Mouse (Mus musculus) liver, embryonic 14.5 days (tissue): ENCODE data around the gene Ltbr. TPM values are rescaled to one million over a fixed set of nuclear protein-coding genes. Genes with fewer than 3 reads are reported as not detected.
A peak's percentile ranks its signal among the peaks of the same experiment; 100 is the strongest.

Experiments used
- ATAC-seq: fragments of 200-750 bp; cut with Nextera tagmentation; 2 replicates; pipeline ENCODE4 v1.8.0; 2017; ENCODE audit warnings: moderate number of reproducible peaks, mild to moderate bottlenecking, moderate library complexity; ENCODE audit not compliant: insufficient read depth
- DNase-seq, 3 experiments: peaks; one replicate each; pipeline ENCODE4 v3.0.0-alpha.2; 2012 to 2013; ENCODE audit warnings: low read depth in 3 of 3, low spot score in 3 of 3
- H3K27ac ChIP-seq: fragments of 300-500 bp; sonication (generic); 2 replicates; pipeline ENCODE4 v1.5.1; 2014; ENCODE audit warnings: moderate library complexity, mild to moderate bottlenecking, control low read depth, inconsistent platforms
- H3K27me3 ChIP-seq: fragments of 300-500 bp; sonication (generic); 2 replicates; pipeline ENCODE4 v1.6.1; 2014; ENCODE audit warnings: mild to moderate bottlenecking, low read length, moderate library complexity; ENCODE audit not compliant: control insufficient read depth, insufficient read depth
- H3K36me3 ChIP-seq: fragments of 300-500 bp; sonication (generic); replicated peaks from 2 replicates; pipeline ENCODE4 v1.6.1; 2014; ENCODE audit warnings: low read depth; ENCODE audit not compliant: control insufficient read depth, insufficient read depth
- H3K4me1 ChIP-seq, 2 experiments: fragments of 200-500 bp in 1 of 2; fragments of 300-500 bp in 1 of 2; sonication (generic) in 1 of 2; replicated peaks; 2 replicates each; pipeline ENCODE4 v1.6.1; 2012 to 2014; ENCODE audit warnings: antibody characterized with exemption in 1 of 2, inconsistent platforms in 1 of 2, low read length in 1 of 2; ENCODE audit not compliant: control insufficient read depth in 2 of 2, insufficient read depth in 2 of 2
- H3K4me2 ChIP-seq: fragments of 300-500 bp; sonication (generic); 2 replicates; pipeline ENCODE4 v1.6.1; 2014; ENCODE audit warnings: low read depth, mild to moderate bottlenecking, control low read depth, moderate library complexity
- H3K4me3 ChIP-seq, 2 experiments: fragments of 200-500 bp in 1 of 2; fragments of 300-500 bp in 1 of 2; sonication (generic) in 1 of 2; 2 replicates each; pipeline ENCODE4 v1.5.1; 2012 to 2014; ENCODE audit warnings: low read depth in 2 of 2, low read length in 2 of 2, mild to moderate bottlenecking in 2 of 2, control low read depth in 1 of 2, inconsistent platforms in 1 of 2, moderate library complexity in 1 of 2; ENCODE audit not compliant: insufficient read depth in 1 of 2
- H3K9ac ChIP-seq: fragments of 300-500 bp; sonication (generic); replicated peaks from 2 replicates; pipeline ENCODE4 v1.6.1; 2014; ENCODE audit warnings: mild to moderate bottlenecking, control low read depth, moderate library complexity
- H3K9me3 ChIP-seq: fragments of 300-500 bp; sonication (generic); 2 replicates; pipeline ENCODE4 v1.6.1; 2016; ENCODE audit warnings: low read length, mixed read lengths; ENCODE audit not compliant: control insufficient read depth
- CTCF ChIP-seq: IDR thresholded peaks from 2 replicates; pipeline ENCODE4 v1.5.1; 2016; ENCODE audit warnings: antibody characterized with exemption, low read depth, control low read depth
- EP300 ChIP-seq: IDR thresholded peaks from 2 replicates; pipeline ENCODE4 v1.6.1; 2016; ENCODE audit warnings: antibody characterized with exemption, low read depth
- WGBS: fragments of 180-500 bp; shearing (Covaris S2); extraction: QIAGEN DNeasy Blood & Tissue Kit; methylation state at CpG from one replicate; pipeline ENCODE4 v1.1.7; 2014; ENCODE audit not compliant: insufficient replicate concordance; 5-methylcytosine and 5-hydroxymethylcytosine counted together
- polyA plus RNA-seq, 2 experiments: library from polyadenylated mRNA; depleted of rRNA in 1 of 2; stranded (reverse) in 1 of 2; unstranded in 1 of 2; fragments of >200 nt; fragmentation: Nextera tagmentation in 1 of 2; extraction: Ambion mirVana in 1 of 2; gene quantifications; 2 replicates each; pipeline versions ENCODE4 v1.2.1 to v1.2.3; 2012 to 2014

Ltbr gene
- polyA plus RNA-seq, 2 experiments, result 12.3 to 15.2 TPM

DNA sequence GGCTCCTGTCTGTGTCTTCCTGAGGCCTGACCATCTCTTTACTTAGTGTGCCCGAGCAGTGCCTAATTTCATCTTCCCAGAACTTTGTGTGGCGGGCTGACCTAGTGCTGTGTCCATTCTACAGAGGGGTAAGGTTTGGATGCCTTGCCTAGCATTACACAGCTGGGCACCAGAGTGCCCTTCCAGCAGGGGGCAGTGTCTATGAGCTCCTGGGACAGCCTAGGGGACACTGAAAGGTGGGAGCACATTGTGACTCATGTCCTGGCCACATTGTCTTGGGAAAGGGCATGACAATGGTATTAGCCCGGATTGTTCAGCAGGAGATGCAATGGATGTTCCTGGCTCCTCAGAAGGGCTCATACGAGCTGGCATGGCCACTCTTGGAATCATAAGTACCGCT lies 14.6 kb upstream of the Ltbr start:
- DNase-seq, result no peak
- peak; percentile 79 for TF ChIP-seq CTCF
- no peak for TF ChIP-seq EP300
- Histone ChIP-seq H3K4me1 (no peaks in the 10 kb centered on the region), H3K36me3 (no peaks in the 10 kb centered on the region), H3K27ac (no peak overlapping the region), H3K4me2 (no peak overlapping the region), H3K27me3 (peaks cover 4% of the 10 kb centered on the region; the same call in 1 of the 2 replicates), H3K9me3 (no peaks in the 10 kb centered on the region), H3K4me3 (no peak overlapping the region), H3K9ac (no peak overlapping the region)
- 56% methylated on average over 5 of the region's 5 CpGs for WGBS
- no peak for ATAC-seq

DNA sequence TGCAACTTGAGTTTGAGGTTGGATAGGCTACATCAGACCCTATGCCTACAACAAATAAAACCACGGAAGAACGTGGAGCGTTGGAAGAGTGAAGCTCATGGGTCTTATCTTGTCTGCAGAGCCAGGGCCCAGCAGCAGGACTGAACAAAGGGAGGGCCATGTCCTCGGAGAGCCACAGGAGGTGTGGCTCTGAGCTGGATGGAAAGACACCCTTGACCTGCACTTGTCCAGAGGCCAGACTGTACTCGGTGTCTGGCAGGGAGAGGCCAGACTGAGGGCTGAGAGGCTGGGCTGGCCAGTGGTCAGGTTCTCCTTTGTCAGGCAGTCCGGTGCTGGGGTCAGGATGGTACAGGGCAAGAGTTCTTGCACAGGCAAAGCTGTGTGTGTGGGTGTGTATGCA lies 11.7 kb upstream of the Ltbr start:
- H3K27me3 ChIP-seq, result peaks cover 7% of the 10 kb centered on the region
- ATAC-seq (no peak), DNase-seq (no peak)
- H3K9ac ChIP-seq, result no peak overlapping the region
- H3K4me2 ChIP-seq, result no peak overlapping the region
- TF ChIP-seq EP300 (no peak), CTCF (no peak)
- H3K36me3 ChIP-seq, result no peaks in the 10 kb centered on the region
- H3K9me3 ChIP-seq, result no peaks in the 10 kb centered on the region
- H3K4me3 ChIP-seq, result no peak overlapping the region
- 46% methylated on average over 6 of the region's 6 CpGs for WGBS
- no peaks in the 10 kb centered on the region for H3K4me1 ChIP-seq
- no peak overlapping the region for H3K27ac ChIP-seq

DNA sequence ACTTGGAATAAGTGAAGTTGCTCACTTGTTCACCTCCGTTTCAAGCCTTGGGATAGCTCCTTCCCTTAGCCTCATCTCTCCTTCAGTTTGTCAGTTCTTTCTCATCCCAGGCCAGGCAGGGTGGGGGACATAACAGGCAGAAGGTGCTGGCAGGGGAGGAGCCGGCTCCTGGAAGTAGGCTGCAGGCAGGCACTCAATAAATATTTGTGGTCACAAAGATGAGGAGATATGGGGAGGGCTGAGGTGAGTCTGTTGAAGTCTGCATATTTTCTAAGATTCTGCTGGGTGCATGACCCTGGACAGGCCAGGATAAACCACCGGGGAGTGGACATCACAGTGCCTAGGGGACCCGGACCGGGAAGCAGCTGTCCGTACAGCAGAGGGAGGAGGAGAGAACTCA lies 9.9 kb upstream of the Ltbr start:
- Histone ChIP-seq H3K27ac (no peak overlapping the region), H3K4me1 (no peaks in the 10 kb centered on the region), H3K4me2 (no peak overlapping the region), H3K9me3 (no peaks in the 10 kb centered on the region), H3K36me3 (no peaks in the 10 kb centered on the region), H3K27me3 (peaks cover 7% of the 10 kb centered on the region), H3K9ac (no peak overlapping the region), H3K4me3 (no peak overlapping the region)
- 42% methylated on average over 6 of the region's 6 CpGs for WGBS
- no peak for TF ChIP-seq EP300
- TF ChIP-seq CTCF, result no peak
- ATAC-seq (no peak), DNase-seq (no peak)

DNA sequence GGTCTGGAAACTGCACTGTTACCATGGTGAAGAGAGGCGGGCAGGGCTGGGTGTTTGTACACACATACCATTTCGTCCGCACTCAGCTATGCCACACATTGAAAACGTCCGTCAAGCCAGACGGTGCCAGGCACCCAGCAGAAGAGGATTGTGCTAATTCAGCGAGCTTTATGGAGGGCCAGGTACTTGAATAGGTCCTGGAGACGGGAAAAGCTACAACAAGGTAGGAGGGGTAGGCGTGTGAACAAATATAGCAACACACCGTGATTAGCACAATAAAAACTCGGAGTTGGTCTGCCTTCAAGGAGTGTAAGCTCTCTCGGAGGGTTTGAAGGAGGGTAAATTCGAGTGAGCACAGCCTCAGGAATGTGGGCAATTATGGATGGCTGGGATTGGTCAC lies 9.1 kb upstream of the Ltbr start:
- no peak for ATAC-seq
- H3K36me3 ChIP-seq, result no peaks in the 10 kb centered on the region
- no peak overlapping the region for H3K4me2 ChIP-seq
- peaks cover 7% of the 10 kb centered on the region for H3K27me3 ChIP-seq
- no peak overlapping the region for H3K9ac ChIP-seq
- 56% methylated on average over 13 of the region's 13 CpGs for WGBS
- no peaks in the 10 kb centered on the region for H3K9me3 ChIP-seq
- H3K4me1 ChIP-seq, result no peaks in the 10 kb centered on the region
- no peak overlapping the region for H3K27ac ChIP-seq
- TF ChIP-seq EP300, result no peak
- TF ChIP-seq CTCF, result no peak
- no peak for DNase-seq
- H3K4me3 ChIP-seq, result no peak overlapping the region

DNA sequence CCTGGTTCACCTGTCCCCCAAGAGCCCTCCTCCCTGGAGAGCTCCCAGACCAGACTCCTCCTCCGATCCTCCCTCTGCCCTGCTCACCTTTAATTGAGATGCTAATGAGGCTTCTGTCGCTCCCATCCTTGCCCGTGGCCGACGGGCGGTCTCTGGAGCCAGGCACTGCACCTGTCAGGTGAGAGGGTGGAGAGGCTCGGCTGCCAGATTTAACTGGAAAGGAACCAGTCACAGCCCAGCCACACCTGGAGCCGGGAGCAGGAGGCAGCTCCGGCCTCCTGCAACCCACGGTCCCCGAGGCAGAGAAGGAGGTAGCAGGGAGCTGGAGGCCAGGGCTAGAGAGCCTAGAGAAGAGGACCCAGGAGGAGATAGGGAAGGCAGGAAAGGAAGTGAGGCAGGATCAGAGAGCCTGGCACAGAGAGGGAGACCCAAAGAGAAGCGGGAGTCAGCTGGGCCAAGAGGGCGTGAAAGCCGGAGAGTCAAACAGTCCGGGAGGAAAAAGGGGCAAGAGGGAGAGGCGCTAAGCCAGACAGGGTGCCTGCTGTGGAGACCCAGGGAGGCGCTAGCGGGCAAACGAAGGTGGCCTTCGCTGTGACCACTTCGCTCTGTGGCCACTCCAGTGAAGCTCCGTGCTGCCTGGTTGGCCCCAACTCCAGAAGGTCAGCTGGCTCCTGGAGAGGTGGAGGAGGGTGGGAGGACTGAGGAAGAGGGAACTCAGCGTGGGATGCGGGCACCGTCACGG lies 7.6 kb upstream of the Ltbr start:
- Histone ChIP-seq H3K36me3 (no peaks in the 10 kb centered on the region), H3K9me3 (no peaks in the 10 kb centered on the region), H3K4me1 (no peaks in the 10 kb centered on the region), H3K27ac (no peak overlapping the region), H3K4me3 (no peak overlapping the region), H3K4me2 (no peak overlapping the region), H3K9ac (no peak overlapping the region), H3K27me3 (peaks cover 7% of the 10 kb centered on the region)
- ATAC-seq (no peak), DNase-seq (no peak)
- TF ChIP-seq CTCF, result no peak
- TF ChIP-seq EP300, result no peak
- WGBS, result 11% methylated on average over 26 of the region's 26 CpGs
